Comparison of ENCODE assay signal across 8 mouse cellular contexts in genomic region chr1:167269350-167269811, GRCm38 (mm10). TPM values are rescaled to one million over a fixed set of nuclear protein-coding genes. Genes with fewer than 3 reads are reported as not detected.
DNase-seq lines count a peak whose midpoint lies in the region; ATAC-seq and TF ChIP-seq lines count a peak whose summit lies in the region.

No protein-coding gene starts in this region.

- no peaks in the 10 kb centered on the region for H3K36me3 ChIP-seq in lung, embryonic 16.5 days (ENCODE audit: control insufficient read depth, insufficient read depth, low read length)
- no peaks in the 10 kb centered on the region; the same call in 1 of the 2 replicates for H3K36me3 ChIP-seq in stomach, postnatal 0 days (ENCODE audit: control insufficient read depth, insufficient read depth, low read length)

- no peak for TF ChIP-seq EP300 in stomach, postnatal 0 days (optimal IDR thresholded peaks at IDR 0.05)

- peak overlapping the region; percentile 56 for H3K4me2 ChIP-seq in lung, embryonic 16.5 days (ENCODE audit: low read depth, low read length)
- peak overlapping the region; percentile 56 for H3K4me2 ChIP-seq in stomach, postnatal 0 days (replicated peaks; ENCODE audit: low read depth)

- DNase-seq in 3T3-L1 (ENCODE audit: low read depth, low spot score): peak; percentile 47
- DNase-seq in stomach, postnatal 0 days (ENCODE audit: low spot score): peak; percentile 66
- no peak for DNase-seq in urinary bladder, postnatal 25 days (ENCODE audit: low spot score)
- DNase-seq in layer of hippocampus, postnatal 14 days (ENCODE audit: low spot score in 2 of 2): no peak
- no peak for DNase-seq in urinary bladder, postnatal 36 days (ENCODE audit: low spot score in 2 of 2)

- no peaks in the 10 kb centered on the region for H3K27me3 ChIP-seq in lung, embryonic 16.5 days (ENCODE audit: control insufficient read depth, insufficient read depth, low read depth, low read length)
- no peaks in the 10 kb centered on the region for H3K27me3 ChIP-seq in stomach, postnatal 0 days (ENCODE audit: control insufficient read depth, insufficient read depth, low read length)

- 22% methylated on average over 14 of the region's 14 CpGs for WGBS in lung, embryonic 16.5 days
- 13% methylated on average over 14 of the region's 14 CpGs for WGBS in stomach, postnatal 0 days

- peak overlapping the region; percentile 32 for H3K4me3 ChIP-seq in lung, embryonic 16.5 days (ENCODE audit: low read length)
- no peak overlapping the region for H3K4me3 ChIP-seq in stomach, postnatal 0 days (ENCODE audit: low read depth, low read length)

- H3K9ac ChIP-seq in lung, embryonic 16.5 days (ENCODE audit: low read length): peak overlapping the region; percentile 36; the same call in 1 of the 2 replicates
- no peak overlapping the region for H3K9ac ChIP-seq in stomach, postnatal 0 days (ENCODE audit: low read length)

- peak overlapping the region; percentile 84 for H3K27ac ChIP-seq in lung, embryonic 16.5 days (ENCODE audit: low read length)
- peak overlapping the region; percentile 88 for H3K27ac ChIP-seq in stomach, postnatal 0 days (replicated peaks)

- H3K9me3 ChIP-seq in lung, embryonic 16.5 days (ENCODE audit: control insufficient read depth, low read length): no peaks in the 10 kb centered on the region
- no peaks in the 10 kb centered on the region for H3K9me3 ChIP-seq in stomach, postnatal 0 days (ENCODE audit: control insufficient read depth, low read length)

- no peak for TF ChIP-seq CTCF in stomach, postnatal 0 days (IDR thresholded peaks at IDR 0.05; ENCODE audit: low read depth)

- ATAC-seq in CD4-positive, CD25-positive, alpha-beta regulatory T cell, adult 4 months: peak; percentile 37
- peak; percentile 20 for ATAC-seq in granulocyte monocyte progenitor cell, adult 5-6 weeks (replicated peaks; ENCODE audit: poor library complexity, severe bottlenecking)
- peak; percentile 51 for ATAC-seq in lung, embryonic 16.5 days (ENCODE audit: low read depth)
- 0 out of 2 replicates have a peak, but pooled peaks have one; percentile 22 for ATAC-seq in stomach, postnatal 0 days (ENCODE audit: low FRiP score, low TSS enrichment)

- H3K4me1 ChIP-seq in lung, embryonic 16.5 days (replicated peaks; ENCODE audit: control insufficient read depth, insufficient read depth, low read length): peaks cover 53% of the 10 kb centered on the region
- H3K4me1 ChIP-seq in stomach, postnatal 0 days (replicated peaks; ENCODE audit: control insufficient read depth, insufficient read depth): peaks cover 17% of the 10 kb centered on the region

RNA-seq across cellular contexts. Expression of gene Uck2, which starts 15.7 kb away (rescaled TPM):
- 10 to 100 TPM; 24.0 to 35.0 TPM for polyA plus RNA-seq in CD4-positive, CD25-positive, alpha-beta regulatory T cell, adult 4 months (2017; shearing (Covaris generic))
- total RNA-seq in granulocyte monocyte progenitor cell, adult 5-6 weeks (2014; fragmentation: Nextera tagmentation): 181 and 224 TPM in 2 replicates
- 223 and 286 TPM in 2 replicates for total RNA-seq in granulocyte monocyte progenitor cell, adult 5-6 weeks (2017)
- 65.9 and 70.8 TPM in 2 replicates for polyA plus RNA-seq in lung, embryonic 16.5 days (2015; fragmentation: Nextera tagmentation; extraction: Ambion mirVana)
- polyA plus RNA-seq in stomach, postnatal 0 days (2015; fragmentation: Nextera tagmentation; extraction: Ambion mirVana): 49.4 and 52.5 TPM in 2 replicates
- total RNA-seq in layer of hippocampus, postnatal 14 days (2021): 10 to 100 TPM; 64.2 to 68.1 TPM

RNA-seq across cellular contexts. Expression of gene Tmco1, which starts 38.8 kb away (rescaled TPM):
- polyA plus RNA-seq in CD4-positive, CD25-positive, alpha-beta regulatory T cell, adult 4 months (2017; shearing (Covaris generic)): 100 to 1,000 TPM; 102 to 115 TPM
- 97.6 and 127 TPM in 2 replicates for total RNA-seq in granulocyte monocyte progenitor cell, adult 5-6 weeks (2014; fragmentation: Nextera tagmentation)
- total RNA-seq in granulocyte monocyte progenitor cell, adult 5-6 weeks (2017): 170 and 172 TPM in 2 replicates
- polyA plus RNA-seq in lung, embryonic 16.5 days (2015; fragmentation: Nextera tagmentation; extraction: Ambion mirVana): 123 and 125 TPM in 2 replicates
- polyA plus RNA-seq in stomach, postnatal 0 days (2015; fragmentation: Nextera tagmentation; extraction: Ambion mirVana): 77.2 and 81.8 TPM in 2 replicates
- 10 to 100 TPM; 43.2 to 48.9 TPM for total RNA-seq in layer of hippocampus, postnatal 14 days (2021)

Comparison
In these comparisons a context has a peak if more than half of its experiments do, and no peak if none do; other contexts are left out.
1. DNase-seq: peak in 3T3-L1 (single experiment) and stomach, postnatal 0 days (single experiment); none in urinary bladder, postnatal 25 days (single experiment), layer of hippocampus, postnatal 14 days (0 of 2) and urinary bladder, postnatal 36 days (0 of 2).
2. Peak in every context shown above with its lines, with median percentiles within 50 percentile points of each other: ATAC-seq.